Mouse (Mus musculus): ENCODE results near the gene Numb. TPM values are rescaled to one million over a fixed set of nuclear protein-coding genes. Genes with fewer than 3 reads are reported as not detected.

The Numb gene
- polyA plus RNA-seq, 1 experiment from 2014 or later: 27.2 TPM

- ATAC-seq (ENCODE audit: low FRiP score): no peak
- Histone ChIP-seq H3K4me3 (ENCODE audit: low read depth, low read length) (no peak overlapping the region), H3K36me3 (ENCODE audit: control insufficient read depth, insufficient read depth, low read length) (no peaks in the 10 kb centered on the region), H3K27me3 (ENCODE audit: control insufficient read depth, insufficient read depth, low read length) (no peaks in the 10 kb centered on the region), H3K4me2 (no peak overlapping the region), H3K9me3 (ENCODE audit: control insufficient read depth, low read length) (no peaks in the 10 kb centered on the region), H3K4me1 (ENCODE audit: control insufficient read depth, insufficient read depth, low read length) (peaks cover 6% of the 10 kb centered on the region; the same call in 1 of the 2 replicates), H3K9ac (ENCODE audit: low read length) (no peak overlapping the region), H3K27ac (ENCODE audit: low read depth, low read length) (no peak overlapping the region)
- DNase-seq (ENCODE audit: low spot score, missing footprints): no peak
- 61% methylated on average over 7 of the region's 7 CpGs for WGBS
These were observed 3.5 kb upstream of the Numb start for GRCm38 (mm10) chr12:83925160-83925703.

- no peaks in the 10 kb centered on the region for H3K9me3 ChIP-seq (ENCODE audit: control insufficient read depth, low read length)
- no peaks in the 10 kb centered on the region for H3K27me3 ChIP-seq (ENCODE audit: control insufficient read depth, insufficient read depth, low read length)
- no peak overlapping the region for H3K4me3 ChIP-seq (ENCODE audit: low read depth, low read length)
- ATAC-seq (ENCODE audit: low FRiP score): no peak
- DNase-seq (ENCODE audit: low spot score, missing footprints): no peak
- H3K9ac ChIP-seq (ENCODE audit: low read length): no peak overlapping the region
- H3K4me1 ChIP-seq (ENCODE audit: control insufficient read depth, insufficient read depth, low read length): peaks cover 6% of the 10 kb centered on the region; the same call in 1 of the 2 replicates
- H3K4me2 ChIP-seq: no peak overlapping the region
- 56% methylated on average over 3 of the region's 3 CpGs for WGBS
- H3K36me3 ChIP-seq (ENCODE audit: control insufficient read depth, insufficient read depth, low read length): no peaks in the 10 kb centered on the region
- no peak overlapping the region for H3K27ac ChIP-seq (ENCODE audit: low read depth, low read length)
These were observed 2.6 kb upstream of the Numb start for GRCm38 (mm10) chr12:83924332-83924731.

- H3K36me3 ChIP-seq (ENCODE audit: control insufficient read depth, insufficient read depth, low read length): no peaks in the 10 kb centered on the region
- no peak for ATAC-seq (ENCODE audit: low FRiP score)
- no peak overlapping the region for H3K4me3 ChIP-seq (ENCODE audit: low read depth, low read length)
- no peak overlapping the region for H3K4me2 ChIP-seq
- DNase-seq (ENCODE audit: low spot score, missing footprints): no peak
- H3K27me3 ChIP-seq (ENCODE audit: control insufficient read depth, insufficient read depth, low read length): no peaks in the 10 kb centered on the region
- H3K9ac ChIP-seq (ENCODE audit: low read length): peak overlapping the region; percentile 71; the same call in 1 of the 2 replicates
- no peaks in the 10 kb centered on the region for H3K9me3 ChIP-seq (ENCODE audit: control insufficient read depth, low read length)
- no peak overlapping the region for H3K27ac ChIP-seq (ENCODE audit: low read depth, low read length)
- peaks cover 6% of the 10 kb centered on the region; the same call in 1 of the 2 replicates for H3K4me1 ChIP-seq (ENCODE audit: control insufficient read depth, insufficient read depth, low read length)
- 93% methylated on average over 1 of the region's 1 CpGs for WGBS
These were observed 1.7 kb upstream of the Numb start for GRCm38 (mm10) chr12:83923486-83923859.

- Histone ChIP-seq H3K9ac (ENCODE audit: low read length) (peak overlapping the region; percentile 71), H3K4me3 (ENCODE audit: low read depth, low read length) (peak overlapping the region; percentile 95), H3K4me1 (ENCODE audit: control insufficient read depth, insufficient read depth, low read length) (peaks cover 6% of the 10 kb centered on the region; the same call in 1 of the 2 replicates), H3K27me3 (ENCODE audit: control insufficient read depth, insufficient read depth, low read length) (no peaks in the 10 kb centered on the region), H3K9me3 (ENCODE audit: control insufficient read depth, low read length) (no peaks in the 10 kb centered on the region), H3K36me3 (ENCODE audit: control insufficient read depth, insufficient read depth, low read length) (no peaks in the 10 kb centered on the region), H3K4me2 (peak overlapping the region; percentile 50), H3K27ac (ENCODE audit: low read depth, low read length) (no peak overlapping the region)
- ATAC-seq (ENCODE audit: low FRiP score) (no peak), DNase-seq (ENCODE audit: low spot score, missing footprints) (peak; percentile 87)
- 43% methylated on average over 8 of the region's 8 CpGs for WGBS
These were observed 1.2 kb upstream of the Numb start for GRCm38 (mm10) chr12:83922724-83923485.

GRCm38 (mm10) chr12:83920721-83921441, 853 bp downstream of the Numb start:
- Histone ChIP-seq H3K27ac (ENCODE audit: low read depth, low read length) (peak overlapping the region; percentile 71), H3K9ac (ENCODE audit: low read length) (peak overlapping the region; percentile 90), H3K36me3 (ENCODE audit: control insufficient read depth, insufficient read depth, low read length) (no peaks in the 10 kb centered on the region), H3K9me3 (ENCODE audit: control insufficient read depth, low read length) (no peaks in the 10 kb centered on the region), H3K4me3 (ENCODE audit: low read depth, low read length) (peak overlapping the region; percentile 95), H3K27me3 (ENCODE audit: control insufficient read depth, insufficient read depth, low read length) (no peaks in the 10 kb centered on the region), H3K4me2 (peak overlapping the region; percentile 76), H3K4me1 (ENCODE audit: control insufficient read depth, insufficient read depth, low read length) (peaks cover 6% of the 10 kb centered on the region; the same call in 1 of the 2 replicates)
- ATAC-seq (ENCODE audit: low FRiP score): no peak
- 1% methylated on average over 31 of the region's 31 CpGs for WGBS
- peak; percentile 94 for DNase-seq (ENCODE audit: low spot score, missing footprints)

GRCm38 (mm10) chr12:83916884-83917283, 4.8 kb downstream of the Numb start:
- H3K9ac ChIP-seq (ENCODE audit: low read length): no peak overlapping the region
- no peaks in the 10 kb centered on the region for H3K4me1 ChIP-seq (ENCODE audit: control insufficient read depth, insufficient read depth, low read length)
- no peak overlapping the region for H3K4me3 ChIP-seq (ENCODE audit: low read depth, low read length)
- DNase-seq (ENCODE audit: low spot score, missing footprints) (no peak), ATAC-seq (ENCODE audit: low FRiP score) (no peak)
- no peaks in the 10 kb centered on the region for H3K36me3 ChIP-seq (ENCODE audit: control insufficient read depth, insufficient read depth, low read length)
- no peaks in the 10 kb centered on the region for H3K27me3 ChIP-seq (ENCODE audit: control insufficient read depth, insufficient read depth, low read length)
- H3K4me2 ChIP-seq: no peak overlapping the region
- H3K9me3 ChIP-seq (ENCODE audit: control insufficient read depth, low read length): no peaks in the 10 kb centered on the region
- no peak overlapping the region for H3K27ac ChIP-seq (ENCODE audit: low read depth, low read length)
- 85% methylated on average over 9 of the region's 9 CpGs for WGBS

GRCm38 (mm10) chr12:83914797-83915196, 6.9 kb downstream of the Numb start:
- ATAC-seq (ENCODE audit: low FRiP score): no peak
- WGBS: 88% methylated on average over 1 of the region's 1 CpGs

GRCm38 (mm10) chr12:83914202-83914740, 7.5 kb downstream of the Numb start:
- Histone ChIP-seq H3K9me3 (ENCODE audit: control insufficient read depth, low read length) (no peaks in the 10 kb centered on the region), H3K27ac (ENCODE audit: low read depth, low read length) (no peak overlapping the region), H3K4me1 (ENCODE audit: control insufficient read depth, insufficient read depth, low read length) (no peaks in the 10 kb centered on the region), H3K9ac (ENCODE audit: low read length) (no peak overlapping the region), H3K36me3 (ENCODE audit: control insufficient read depth, insufficient read depth, low read length) (no peaks in the 10 kb centered on the region), H3K4me3 (ENCODE audit: low read depth, low read length) (no peak overlapping the region), H3K27me3 (ENCODE audit: control insufficient read depth, insufficient read depth, low read length) (no peaks in the 10 kb centered on the region), H3K4me2 (no peak overlapping the region)
- no peak for ATAC-seq (ENCODE audit: low FRiP score)
- no peak for DNase-seq (ENCODE audit: low spot score, missing footprints)
- WGBS: 95% methylated on average over 4 of the region's 4 CpGs

More at GRCm38 (mm10) chr12:83914797-83915196, 6.9 kb downstream of the Numb start:
- no peak overlapping the region for H3K4me3 ChIP-seq (ENCODE audit: low read depth, low read length)
- no peaks in the 10 kb centered on the region for H3K9me3 ChIP-seq (ENCODE audit: control insufficient read depth, low read length)
- no peak overlapping the region for H3K9ac ChIP-seq (ENCODE audit: low read length)
- no peak overlapping the region for H3K27ac ChIP-seq (ENCODE audit: low read depth, low read length)
- H3K4me1 ChIP-seq (ENCODE audit: control insufficient read depth, insufficient read depth, low read length): no peaks in the 10 kb centered on the region
- no peaks in the 10 kb centered on the region for H3K27me3 ChIP-seq (ENCODE audit: control insufficient read depth, insufficient read depth, low read length)
- no peak for DNase-seq (ENCODE audit: low spot score, missing footprints)
- no peaks in the 10 kb centered on the region for H3K36me3 ChIP-seq (ENCODE audit: control insufficient read depth, insufficient read depth, low read length)
- no peak overlapping the region for H3K4me2 ChIP-seq

GRCm38 (mm10) chr12:83910451-83910850, 11.3 kb downstream of the Numb start:
- Histone ChIP-seq H3K9me3 (ENCODE audit: control insufficient read depth, low read length) (no peaks in the 10 kb centered on the region), H3K36me3 (ENCODE audit: control insufficient read depth, insufficient read depth, low read length) (no peaks in the 10 kb centered on the region), H3K9ac (ENCODE audit: low read length) (no peak overlapping the region), H3K27ac (ENCODE audit: low read depth, low read length) (no peak overlapping the region), H3K4me1 (ENCODE audit: control insufficient read depth, insufficient read depth, low read length) (no peaks in the 10 kb centered on the region), H3K27me3 (ENCODE audit: control insufficient read depth, insufficient read depth, low read length) (no peaks in the 10 kb centered on the region), H3K4me3 (ENCODE audit: low read depth, low read length) (no peak overlapping the region), H3K4me2 (no peak overlapping the region)
- DNase-seq (ENCODE audit: low spot score, missing footprints) (no peak), ATAC-seq (ENCODE audit: low FRiP score) (no peak)
- WGBS: 92% methylated on average over 2 of the region's 2 CpGs
